Mouse (Mus musculus) kidney, embryonic 14.5 days (tissue): ENCODE data around the gene Marcks. TPM values are rescaled to one million over a fixed set of nuclear protein-coding genes. Genes with fewer than 3 reads are reported as not detected.
"Not testable (repeated sequence)": the region's sequence is repeated elsewhere in the genome, so short reads cannot be mapped to it uniquely, and the experiment has no call there.

Experiments
- ATAC-seq: fragments of 200-750 bp; cut with Nextera tagmentation; 2 replicates; pipeline ENCODE4 v1.8.0; 2017; ENCODE audit warnings: moderate number of reproducible peaks, mild to moderate bottlenecking, moderate TSS enrichment, moderate library complexity; ENCODE audit not compliant: low FRiP score, low TSS enrichment
- H3K27ac ChIP-seq: fragments of 300-500 bp; sonication (generic); 2 replicates; pipeline ENCODE4 v1.5.1; 2014; ENCODE audit warnings: low read depth, mild to moderate bottlenecking, low read length, moderate library complexity, mixed read lengths
- H3K27me3 ChIP-seq: fragments of 300-500 bp; sonication (generic); 2 replicates; pipeline ENCODE4 v1.6.1; 2014; ENCODE audit warnings: mild to moderate bottlenecking, low read length; ENCODE audit not compliant: control insufficient read depth, insufficient read depth
- H3K36me3 ChIP-seq: fragments of 300-500 bp; sonication (generic); 2 replicates; pipeline ENCODE4 v1.6.1; 2014; ENCODE audit warnings: low read length, mixed read lengths; ENCODE audit not compliant: control insufficient read depth, insufficient read depth
- H3K4me1 ChIP-seq: fragments of 300-500 bp; sonication (generic); 2 replicates; pipeline ENCODE4 v1.6.1; 2014; ENCODE audit warnings: low read length, mixed read lengths; ENCODE audit not compliant: control insufficient read depth, insufficient read depth
- H3K4me2 ChIP-seq: fragments of 300-500 bp; sonication (generic); replicated peaks from 2 replicates; pipeline ENCODE4 v1.6.1; 2014; ENCODE audit warnings: low read depth, mild to moderate bottlenecking, low read length
- H3K4me3 ChIP-seq: fragments of 300-500 bp; sonication (generic); 2 replicates; pipeline ENCODE4 v1.5.1; 2014; ENCODE audit warnings: mild to moderate bottlenecking, low read length
- H3K9ac ChIP-seq: fragments of 300-500 bp; sonication (generic); 2 replicates; pipeline ENCODE4 v1.6.1; 2014; ENCODE audit warnings: low read depth, mild to moderate bottlenecking, low read length, moderate library complexity
- H3K9me3 ChIP-seq: fragments of 300-500 bp; sonication (generic); 2 replicates; pipeline ENCODE4 v1.6.1; 2016; ENCODE audit warnings: low read length; ENCODE audit not compliant: control insufficient read depth
- WGBS: fragments of 180-500 bp; shearing (Covaris S2); extraction: QIAGEN DNeasy Blood & Tissue Kit; methylation state at CpG from one replicate; pipeline ENCODE4 v1.1.7; 2014; 5-methylcytosine and 5-hydroxymethylcytosine counted together
- polyA plus RNA-seq: library from polyadenylated mRNA; unstranded; fragments of >200 nt; fragmentation: Nextera tagmentation; extraction: Ambion mirVana; gene quantifications from 2 replicates; pipeline ENCODE4 v1.2.1, GENCODE M21; 2014

Marcks gene
- polyA plus RNA-seq, 1 experiment from 2014 or later, result 172 TPM

DNA sequence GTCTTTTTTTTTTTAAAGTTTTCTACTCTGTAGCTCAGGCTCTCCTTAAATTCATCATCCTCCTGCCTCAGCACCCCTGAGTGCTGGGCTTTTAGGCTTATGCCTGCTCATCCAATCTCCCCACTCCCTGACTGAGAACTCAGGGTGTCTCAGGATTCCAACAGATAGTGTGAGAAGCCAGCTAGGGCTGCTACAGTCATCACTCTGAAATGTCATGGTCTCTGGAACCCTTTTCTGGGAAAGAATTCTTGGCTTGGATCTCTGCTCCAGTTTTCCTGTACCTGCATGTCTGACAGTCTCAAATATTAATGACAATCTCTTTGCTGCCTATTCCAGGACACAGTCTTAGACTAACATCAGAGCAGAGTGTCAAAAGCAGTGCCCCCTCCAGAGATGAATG is 45.4 kb downstream of the Marcks start:
- Histone ChIP-seq H3K4me1 (no peaks in the 10 kb centered on the region), H3K36me3 (no peaks in the 10 kb centered on the region), H3K4me2 (no peak overlapping the region), H3K4me3 (no peak overlapping the region), H3K27ac (no peak overlapping the region), H3K9ac (no peak overlapping the region), H3K27me3 (no peaks in the 10 kb centered on the region), H3K9me3 (no peaks in the 10 kb centered on the region)
- no peak for ATAC-seq

DNA sequence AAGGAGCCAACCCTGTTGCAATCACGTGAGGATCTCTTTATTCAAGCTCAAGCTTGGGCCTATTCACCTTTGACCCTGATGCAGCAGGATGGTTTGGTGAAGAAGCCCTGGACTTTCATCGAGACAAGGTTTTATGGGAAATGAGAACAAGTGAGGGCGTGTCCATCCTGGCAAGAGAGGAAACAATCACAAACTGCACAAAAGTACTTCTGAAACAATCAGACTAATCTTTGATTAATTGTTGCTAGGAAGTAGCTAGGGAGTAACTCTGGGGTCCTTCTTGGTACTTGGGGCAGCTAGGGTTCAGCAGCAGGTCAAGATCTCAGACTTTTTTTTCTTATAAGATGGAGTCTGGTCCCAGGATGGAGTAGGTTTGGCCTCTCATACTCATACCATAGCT is 48.3 kb downstream of the Marcks start:
- Histone ChIP-seq H3K4me1 (no peaks in the 10 kb centered on the region), H3K27ac (no peak overlapping the region), H3K27me3 (no peaks in the 10 kb centered on the region), H3K9me3 (no peaks in the 10 kb centered on the region), H3K36me3 (no peaks in the 10 kb centered on the region), H3K9ac (no peak overlapping the region), H3K4me2 (no peak overlapping the region), H3K4me3 (no peak overlapping the region)
- no peak for ATAC-seq
- WGBS, result 86% methylated on average over 3 of the region's 3 CpGs

DNA sequence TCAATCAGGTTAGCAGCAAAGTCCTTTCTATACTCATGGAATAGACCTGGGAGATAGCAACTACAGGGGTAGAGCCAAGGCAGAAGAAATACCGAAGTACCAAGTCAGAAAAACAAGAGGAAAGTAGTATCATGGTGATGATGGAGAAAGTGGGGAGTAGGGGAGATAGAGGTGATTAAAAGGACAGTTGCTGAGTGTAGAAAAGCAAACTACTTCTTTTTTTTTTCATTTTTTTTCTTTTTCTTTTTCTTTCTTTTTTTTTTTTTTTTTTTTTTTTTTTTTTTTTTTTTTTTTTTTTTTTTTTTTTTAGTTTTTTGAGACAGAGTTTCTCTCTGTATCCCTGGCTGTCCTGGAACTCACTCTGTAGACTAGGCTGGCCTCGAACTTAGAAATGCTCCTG is 54.6 kb downstream of the Marcks start:
- not testable (repeated sequence) for H3K9me3 ChIP-seq, H3K27me3 ChIP-seq, H3K27ac ChIP-seq, H3K4me3 ChIP-seq, H3K4me1 ChIP-seq, H3K9ac ChIP-seq, H3K4me2 ChIP-seq, ATAC-seq, H3K36me3 ChIP-seq
- WGBS, result 92% methylated on average over 2 of the region's 2 CpGs

Other genes with a start within 250 kb of the Marcks start
- 260 and 289 TPM in 2 replicates for gene Hdac2, start 164.4 kb downstream of the Marcks start, polyA plus RNA-seq